Mouse (Mus musculus): ENCODE measurements at regions not wholly inside any gene's neighbourhood (a gene's known extent, or its start where the extent isn't known, plus 50 kb on each side); places are given as distances from the start of the nearest gene placed in this dataset.
A peak's percentile ranks its signal among the peaks of the same experiment; 100 is the strongest.

DNA sequence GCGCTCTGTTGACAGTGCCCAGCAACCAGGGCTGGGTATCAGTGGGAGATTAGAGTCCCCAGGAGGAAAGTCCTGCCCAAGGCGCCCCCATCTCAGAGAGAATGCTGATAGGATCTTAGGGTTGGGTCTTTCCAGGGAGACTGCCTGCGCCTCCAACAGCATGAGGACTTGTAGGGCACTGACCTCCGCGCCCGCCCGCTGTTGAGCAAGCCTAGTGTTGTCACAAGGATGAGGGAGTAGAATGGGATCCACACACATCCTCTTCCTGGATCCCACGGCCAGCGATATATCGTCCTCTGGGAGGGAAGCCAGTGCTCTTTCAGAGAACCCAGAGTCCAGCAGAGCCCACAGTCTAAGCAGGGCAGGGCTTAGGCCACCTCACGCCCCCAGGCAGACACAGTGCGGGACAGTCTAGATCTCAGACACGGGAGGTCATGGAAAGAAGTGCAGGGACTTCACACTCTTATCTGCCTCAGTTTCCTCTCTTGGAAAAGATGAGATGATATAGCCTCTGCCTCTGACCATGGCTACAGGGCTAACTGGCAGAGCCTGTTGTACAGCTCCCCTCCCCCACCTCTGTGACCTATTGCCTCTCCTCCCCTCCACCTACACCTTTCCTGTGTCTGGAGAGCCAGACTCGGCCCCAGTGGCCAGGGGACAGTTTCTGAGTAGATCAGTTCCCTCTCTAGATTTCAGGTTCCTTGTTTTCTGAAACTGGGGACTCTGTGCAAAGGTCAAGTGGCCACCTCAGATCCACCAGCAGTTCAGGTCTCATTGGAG lies 52.0 kb upstream of the Dusp5 start:
- no peak for DNase-seq

GRCm38 (mm10) chr19:53469256-53469655 lies 59.7 kb upstream of the Dusp5 start:
- peak; percentile 44 for DNase-seq

- DNase-seq: no peak
These were observed 64.2 kb upstream of the Dusp5 start for GRCm38 (mm10) chr19:53464681-53465080.

DNA sequence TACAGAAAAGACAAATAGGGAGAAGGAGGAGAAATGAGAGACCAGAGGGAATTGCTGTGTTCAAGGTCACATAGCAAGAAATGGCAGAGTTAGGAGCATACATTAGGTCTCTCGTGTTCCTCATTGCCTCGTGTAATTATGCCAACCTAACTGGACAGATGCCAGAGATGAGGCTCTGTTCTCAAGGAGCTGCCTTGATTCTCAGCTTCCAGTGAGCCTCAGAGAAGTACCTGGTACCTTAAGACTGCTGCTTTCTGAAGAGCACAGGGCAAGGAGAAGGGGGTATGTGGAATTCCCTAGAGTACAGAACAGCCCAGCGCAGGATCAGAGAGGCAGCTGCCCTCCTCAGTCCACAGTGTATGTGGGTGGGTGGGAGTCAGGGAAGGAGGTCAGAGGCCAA lies 64.8 kb upstream of the Dusp5 start:
- no peak for DNase-seq

DNA sequence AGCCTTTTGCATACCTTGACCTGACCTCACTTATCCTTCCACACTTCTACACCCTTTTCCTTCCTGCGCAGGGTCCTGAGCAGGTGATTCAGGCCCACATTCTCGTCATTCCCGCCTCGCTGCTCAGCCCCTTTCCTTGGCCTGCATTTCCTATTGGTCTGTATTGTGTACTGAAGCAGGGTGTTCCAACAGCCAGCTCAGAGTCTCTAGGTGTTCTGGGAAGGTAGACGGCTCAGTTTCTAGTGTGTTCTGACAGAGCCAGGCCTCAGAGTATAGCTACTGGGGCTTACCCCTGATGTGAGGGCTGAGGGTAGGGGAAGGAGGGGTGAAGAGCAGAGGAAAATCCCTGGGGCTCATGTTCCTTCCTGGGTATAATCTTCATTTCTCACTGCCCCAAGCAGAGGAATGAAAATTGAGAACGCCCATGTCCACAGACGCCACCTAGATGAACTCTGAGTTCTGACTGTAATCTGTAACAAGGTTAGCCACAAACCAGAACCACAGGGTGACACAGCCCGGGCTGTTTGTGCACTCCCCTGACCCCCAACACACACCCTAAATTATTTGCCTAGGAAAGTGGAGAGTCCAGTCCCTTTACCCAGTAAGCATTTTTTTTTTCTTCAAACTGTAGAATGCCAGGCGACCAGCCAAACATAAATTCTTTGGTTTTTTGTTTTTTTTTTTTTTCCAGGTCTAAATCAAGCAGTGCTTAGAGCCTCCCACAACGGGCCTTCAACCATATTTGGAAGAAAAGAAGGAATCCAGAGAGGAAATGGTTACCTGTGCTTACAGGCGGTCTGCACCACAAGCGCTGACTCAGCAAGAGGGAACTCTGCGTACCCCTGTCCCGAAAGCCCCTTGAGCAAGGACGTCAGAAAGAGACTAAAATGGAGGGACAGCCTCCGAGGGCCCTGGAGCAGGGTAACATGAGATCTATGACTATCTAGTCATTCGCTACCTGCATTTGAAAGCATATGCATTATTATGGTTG lies 67.6 kb upstream of the Dusp5 start:
- DNase-seq: no peak

- no peak for DNase-seq
These were observed 68.4 kb upstream of the Dusp5 start for GRCm38 (mm10) chr19:53460312-53461024.

GRCm38 (mm10) chr19:53459407-53459788 lies 69.0 kb upstream of the Smndc1 start:
- DNase-seq: no peak

- no peak for DNase-seq
These were observed 68.5 kb upstream of the Smndc1 start for GRCm38 (mm10) chr19:53458770-53459406.

GRCm38 (mm10) chr19:53456681-53457080 lies 66.3 kb upstream of the Smndc1 start:
- DNase-seq: no peak

GRCm38 (mm10) chr19:53454571-53454970 lies 64.2 kb upstream of the Smndc1 start:
- DNase-seq: no peak

GRCm38 (mm10) chr19:53454059-53454458 lies 63.7 kb upstream of the Smndc1 start:
- DNase-seq: no peak

DNA sequence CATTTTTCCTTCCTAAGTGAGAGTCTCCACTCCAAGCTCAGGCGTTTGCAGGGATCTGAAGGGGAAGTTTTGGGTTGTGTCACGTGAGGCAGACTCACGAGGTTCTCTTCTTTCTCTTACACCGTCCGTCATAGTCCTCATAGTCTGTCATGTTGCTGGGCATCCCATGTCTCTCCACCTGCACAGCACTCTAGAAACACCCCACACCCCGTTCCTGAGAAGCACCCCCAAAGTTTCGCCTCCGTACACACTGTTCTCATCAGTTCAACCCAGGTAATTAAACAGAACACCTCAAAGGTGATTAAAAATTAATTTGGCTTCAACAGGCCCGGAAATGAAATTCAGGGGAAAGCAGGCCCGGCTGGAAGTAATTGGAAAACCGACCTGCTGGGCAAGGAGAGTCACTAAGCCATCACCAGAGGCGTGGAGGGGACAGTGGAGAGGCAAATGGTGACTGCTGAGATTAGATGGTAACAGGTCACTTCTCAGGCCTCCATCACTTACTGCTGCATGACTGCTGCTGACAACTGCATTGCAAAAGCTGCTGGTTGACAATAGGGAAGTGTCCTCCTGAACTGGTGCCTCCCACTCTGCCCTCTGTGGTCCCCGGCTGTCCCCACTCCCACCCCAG lies 63.1 kb upstream of the Smndc1 start:
- DNase-seq: no peak

- no peak for DNase-seq
These were observed 62.0 kb upstream of the Smndc1 start for GRCm38 (mm10) chr19:53452360-53452759.

DNA sequence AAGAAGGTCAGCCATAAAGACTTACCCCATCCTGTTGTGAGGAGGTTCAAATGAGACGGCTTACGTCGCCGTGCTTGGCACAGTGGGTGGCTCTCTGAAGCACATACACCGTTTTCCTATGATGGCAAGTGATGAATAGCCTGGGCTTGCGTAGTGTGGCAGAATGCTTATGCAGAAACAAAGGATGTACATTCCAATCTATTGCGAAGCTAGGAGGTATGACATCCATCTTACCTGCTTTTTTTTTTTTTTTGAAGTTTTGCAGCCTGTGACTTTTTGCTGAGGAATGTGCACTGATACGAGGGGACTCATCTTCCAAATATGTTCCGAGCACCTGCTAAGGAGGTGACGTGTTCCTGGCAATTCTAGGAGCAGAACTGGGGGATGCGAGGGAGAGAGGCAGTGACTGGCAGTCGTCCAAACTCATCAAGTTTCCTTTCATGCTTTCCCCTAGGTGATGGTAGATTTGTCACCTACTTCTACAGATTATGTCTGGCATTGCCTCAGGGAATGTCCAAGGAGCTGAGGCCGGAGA lies 61.1 kb upstream of the Smndc1 start:
- no peak for DNase-seq

DNA sequence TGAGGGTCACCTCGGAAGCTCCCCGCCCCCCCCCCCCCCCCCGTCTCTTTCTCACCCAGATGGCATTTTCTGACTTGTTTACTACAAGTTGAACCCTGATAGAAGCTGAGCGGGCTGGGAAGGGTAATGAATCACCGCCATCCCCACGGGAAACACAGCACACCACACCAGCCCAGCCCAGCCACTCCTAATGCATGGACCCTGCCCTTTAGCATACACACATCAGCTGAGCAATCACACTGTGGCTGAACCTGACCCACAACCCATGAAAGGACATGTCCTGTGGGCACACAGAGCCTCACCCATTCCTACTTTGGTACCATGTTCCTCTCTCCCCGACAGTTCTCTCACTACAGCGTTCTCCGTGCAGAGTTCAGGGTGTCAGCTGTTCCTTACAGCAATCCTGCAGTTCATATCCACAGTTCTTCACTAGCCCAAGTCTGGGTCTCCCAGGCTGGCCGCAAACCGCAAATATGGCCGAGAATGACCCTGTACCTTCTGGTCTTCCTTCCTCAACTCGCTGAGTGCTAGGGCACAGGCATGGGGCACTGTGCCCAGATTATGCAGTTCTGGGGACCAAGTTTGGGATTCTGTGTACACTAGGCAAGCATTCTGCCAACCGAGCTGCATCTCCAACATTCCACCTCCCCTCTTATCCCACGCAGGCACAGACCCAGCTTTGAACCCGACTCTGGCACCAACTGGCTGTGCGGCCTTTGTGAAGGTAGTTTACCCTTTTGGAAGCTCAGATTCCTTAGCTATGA lies 60.4 kb upstream of the Smndc1 start:
- DNase-seq: no peak

DNA sequence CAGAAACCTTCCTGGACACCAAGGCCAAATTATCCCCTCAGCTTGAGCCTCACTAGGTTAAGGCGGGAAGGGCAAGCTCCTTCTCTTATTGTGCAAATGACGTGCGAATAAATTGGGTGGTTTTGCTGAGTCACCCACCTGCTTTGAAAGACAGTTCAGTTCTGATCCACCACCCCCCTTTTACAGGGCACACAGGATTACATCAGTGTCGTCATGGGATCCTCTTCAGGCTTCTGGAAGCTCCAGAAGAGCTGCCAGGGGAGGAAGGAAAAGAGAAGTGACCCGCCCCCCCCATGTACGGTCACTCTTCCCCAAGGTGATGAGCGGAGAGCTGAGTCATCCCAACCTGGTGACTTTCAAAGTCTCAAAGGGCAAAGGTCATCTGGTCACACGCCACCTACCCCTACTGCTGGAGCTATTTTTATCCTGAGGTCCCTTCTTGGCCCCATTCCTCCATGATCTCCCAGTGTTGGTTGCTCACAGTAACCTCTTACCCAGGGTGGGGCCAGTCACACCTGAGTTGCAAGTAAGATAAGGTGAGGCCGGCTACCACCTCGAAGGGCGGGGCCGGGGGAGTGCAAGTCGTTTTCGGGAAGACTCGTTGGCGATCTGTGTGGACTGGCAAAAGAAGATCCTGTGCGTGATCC lies 58.9 kb upstream of the Smndc1 start:
- no peak for DNase-seq

DNA sequence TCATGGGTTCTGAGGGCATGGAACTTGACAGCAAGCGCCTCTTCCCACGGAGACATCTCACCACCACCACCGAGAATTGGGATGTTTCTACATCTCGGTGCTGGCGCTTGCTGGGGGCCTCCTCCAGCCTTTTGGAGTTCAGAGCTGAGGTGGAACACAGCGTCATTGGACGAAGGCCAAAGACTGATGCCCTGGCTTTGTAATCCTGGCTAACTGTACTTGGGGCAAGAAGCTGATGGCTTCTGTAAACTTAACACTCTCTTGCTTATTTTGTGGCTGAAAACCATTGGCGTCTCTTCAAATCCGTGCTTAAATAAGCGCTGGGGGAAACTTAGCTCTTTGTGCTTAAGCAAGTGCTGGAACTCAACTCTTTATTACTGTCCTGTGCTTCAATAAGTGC lies 57.8 kb upstream of the Smndc1 start:
- DNase-seq: no peak

DNA sequence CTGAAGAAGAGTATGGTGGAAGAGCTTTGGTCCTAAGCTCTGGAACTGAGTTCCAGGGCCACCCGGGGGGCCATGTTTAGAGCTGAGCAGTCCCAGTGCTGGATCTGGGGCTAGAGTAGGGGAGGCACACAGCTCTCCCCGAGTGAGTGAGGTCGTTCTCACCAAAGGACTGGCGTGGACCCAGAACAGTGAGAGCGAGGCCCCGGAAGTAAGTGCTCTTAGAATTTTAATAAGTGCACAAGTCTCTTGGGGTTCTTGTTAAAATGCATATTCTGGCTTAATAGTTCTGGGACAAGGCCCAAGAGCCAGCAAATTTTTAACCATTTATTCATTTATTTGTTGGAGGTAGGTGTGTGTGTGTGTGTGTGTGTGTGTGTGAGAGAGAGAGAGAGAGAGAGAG lies 57.4 kb upstream of the Smndc1 start:
- no peak for DNase-seq

DNA sequence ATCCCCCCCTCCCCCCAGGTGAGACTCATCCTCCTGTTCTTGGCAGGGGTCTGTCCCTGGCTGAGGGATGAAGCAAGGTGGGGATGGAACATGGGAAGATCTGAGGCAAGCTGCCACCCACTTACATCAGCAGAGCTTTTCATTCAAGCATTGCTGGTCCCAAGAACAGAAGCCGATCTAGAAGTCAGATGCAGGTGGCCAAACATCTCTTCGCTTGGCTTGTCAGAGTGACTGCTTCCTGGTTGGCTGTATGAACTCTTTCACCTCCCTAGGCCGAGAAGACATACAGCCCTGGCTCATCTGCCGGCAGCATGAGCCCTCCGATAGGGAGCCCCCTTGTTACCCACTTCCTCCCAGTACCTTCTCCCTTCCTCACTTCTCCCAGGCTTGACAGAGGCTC lies 55.8 kb upstream of the Smndc1 start:
- no peak for DNase-seq

- no peak for DNase-seq
These were observed 54.3 kb upstream of the Smndc1 start for GRCm38 (mm10) chr19:53444646-53445045.
